Mouse (Mus musculus) MN1 (cell line): ENCODE results near the gene Capns1.
"Not testable (repeated sequence)": the region's sequence is repeated elsewhere in the genome, so short reads cannot be mapped to it uniquely, and the experiment has no call there.

Experiments used
- DNase-seq: peaks from one replicate; pipeline ENCODE4 v3.0.0-alpha.2; 2016; ENCODE audit warnings: low spot score

Gene Capns1

GRCm38 (mm10) chr7:30202895-30203690 is 4.5 kb upstream of the Capns1 start:
- no peak for DNase-seq

DNA sequence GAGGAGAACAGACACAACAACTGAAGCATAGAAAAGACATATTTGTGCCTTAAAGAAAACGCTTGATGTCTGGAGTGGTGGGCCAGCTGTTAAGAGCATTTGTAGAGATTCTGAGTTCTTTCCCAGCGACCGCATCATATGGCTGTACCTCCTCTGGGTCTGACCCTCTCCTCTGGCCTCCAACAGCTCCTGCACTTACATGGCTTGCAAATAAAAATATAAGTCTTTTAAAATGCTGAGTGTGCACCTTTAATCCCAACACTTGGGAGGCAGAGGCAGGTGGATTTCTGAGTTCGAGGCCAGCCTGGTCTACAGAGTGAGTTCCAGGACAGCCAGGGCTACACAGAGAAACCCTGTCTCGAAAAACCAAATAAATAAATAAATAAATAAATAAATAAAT is 2.0 kb upstream of the Capns1 start:
- not testable (repeated sequence) for DNase-seq

- DNase-seq: no peak
Observed at GRCm38 (mm10) chr7:30200200-30200599, 1.6 kb upstream of the Capns1 start.

GRCm38 (mm10) chr7:30199498-30200139 is 1.0 kb upstream of the Capns1 start:
- DNase-seq: no peak

DNA sequence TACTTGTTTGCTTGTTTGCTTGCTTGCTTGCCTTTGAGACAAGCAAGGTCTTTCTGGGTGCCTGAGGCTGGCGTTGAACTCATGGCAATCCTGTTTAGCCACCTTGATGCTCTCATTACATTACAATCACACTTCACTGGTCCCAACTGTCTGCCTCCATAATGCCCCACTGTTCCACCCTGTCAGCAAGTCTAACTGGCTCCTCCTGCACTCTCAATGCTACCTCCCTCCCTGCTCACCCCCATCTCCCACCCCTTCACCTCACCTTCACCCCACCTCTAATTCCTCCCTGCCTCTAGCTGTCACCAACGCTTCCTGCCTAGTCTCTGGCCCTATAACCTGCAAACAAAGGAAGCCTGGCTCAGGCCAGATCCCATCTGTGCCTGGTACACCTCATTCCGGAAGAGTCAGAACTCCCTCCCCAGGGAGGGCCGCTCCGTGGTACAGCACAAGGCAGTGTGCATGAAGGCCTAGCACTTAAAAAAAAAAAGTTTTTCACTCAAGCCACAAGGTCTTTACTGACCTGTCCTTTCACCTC is 950 bp downstream of the Capns1 start:
- DNase-seq: no peak

DNA sequence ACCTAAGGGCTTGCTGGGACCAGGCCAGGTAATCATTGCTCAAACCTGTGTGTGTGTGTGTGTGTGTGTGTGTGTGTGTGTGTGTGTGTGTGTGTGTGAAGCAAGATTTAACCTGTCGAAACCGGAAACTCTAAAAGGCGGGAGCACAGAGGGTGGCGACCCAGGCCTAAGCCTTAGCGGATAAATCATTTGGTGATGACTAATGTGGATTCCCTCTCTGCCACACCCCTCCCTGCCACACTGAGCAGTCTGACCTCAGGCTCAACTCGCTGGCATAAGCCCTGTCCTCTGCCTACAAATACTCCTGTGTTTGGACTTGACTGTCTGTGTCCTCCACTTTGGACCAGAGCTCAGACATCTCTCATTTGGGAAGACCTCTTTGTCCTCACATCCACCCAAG is 2.4 kb downstream of the Capns1 start:
- DNase-seq: peak; percentile 61

DNA sequence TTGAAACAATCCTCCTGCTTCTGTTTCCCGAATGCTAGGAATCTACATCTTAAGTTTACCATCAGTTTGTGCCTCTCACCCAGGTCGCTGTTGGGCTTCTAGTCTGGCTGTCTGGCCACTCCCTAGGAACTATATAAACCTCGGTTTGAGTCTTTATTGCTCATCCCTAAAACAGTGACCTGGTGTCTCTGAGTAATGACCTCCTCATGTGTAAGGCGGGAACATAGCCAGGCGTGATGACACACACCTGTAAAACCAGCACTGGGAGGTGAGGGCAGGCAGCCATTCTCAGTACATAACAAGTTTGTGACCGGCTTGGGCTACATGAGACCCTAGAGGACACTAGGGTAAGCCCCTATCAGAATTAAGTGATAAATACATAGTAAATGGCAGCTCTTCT is 3.1 kb downstream of the Capns1 start:
- no peak for DNase-seq

DNA sequence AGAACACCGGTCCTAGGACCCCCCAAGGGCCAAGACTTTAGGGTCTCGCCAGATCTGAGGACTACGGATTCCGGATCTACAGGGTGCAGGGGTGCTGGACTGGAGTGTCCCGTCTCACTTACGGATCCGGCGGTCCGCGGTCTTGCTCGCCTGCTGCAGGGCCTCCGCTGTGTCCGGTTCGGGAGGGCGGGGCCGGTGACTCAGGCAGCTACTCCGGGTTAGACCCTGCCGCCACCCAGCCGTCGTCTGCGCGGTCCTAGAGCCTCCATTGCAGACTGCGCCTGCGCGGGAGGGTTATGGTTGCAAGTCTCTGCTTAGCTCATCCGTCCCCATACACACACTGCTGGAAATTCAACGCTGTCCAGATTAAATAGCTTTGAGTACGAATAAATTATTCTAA is 3.7 kb downstream of the Capns1 start:
- peak; percentile 96 for DNase-seq

GRCm38 (mm10) chr7:30194101-30194831 is 4.3 kb downstream of the Capns1 start:
- peak; percentile 49 for DNase-seq

GRCm38 (mm10) chr7:30193581-30194100 is 5.0 kb downstream of the Capns1 start:
- peak; percentile 79 for DNase-seq

- DNase-seq: no peak
Observed at GRCm38 (mm10) chr7:30193013-30193412, 5.6 kb downstream of the Capns1 start.

DNA sequence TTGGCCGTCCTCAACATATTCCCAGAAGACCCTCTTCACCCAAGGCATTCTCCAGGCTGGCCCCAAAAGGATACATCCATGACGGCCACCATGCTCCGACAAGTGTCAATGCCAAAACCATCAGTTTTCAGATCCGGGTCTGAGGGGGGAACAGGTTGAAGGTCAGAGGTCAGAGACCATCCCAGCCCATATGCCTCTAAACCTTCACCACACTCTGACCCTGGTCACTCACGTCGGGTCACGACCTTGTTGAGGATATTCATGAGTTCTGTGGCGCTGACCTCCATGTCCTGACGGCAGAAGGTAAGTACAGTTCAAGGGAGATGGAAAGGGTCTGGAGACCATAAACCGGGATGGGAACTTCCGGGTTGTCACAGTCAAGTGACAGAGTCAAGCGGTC is 6.5 kb downstream of the Capns1 start:
- no peak for DNase-seq

GRCm38 (mm10) chr7:30189116-30189491 is 9.5 kb downstream of the Capns1 start:
- no peak for DNase-seq

DNA sequence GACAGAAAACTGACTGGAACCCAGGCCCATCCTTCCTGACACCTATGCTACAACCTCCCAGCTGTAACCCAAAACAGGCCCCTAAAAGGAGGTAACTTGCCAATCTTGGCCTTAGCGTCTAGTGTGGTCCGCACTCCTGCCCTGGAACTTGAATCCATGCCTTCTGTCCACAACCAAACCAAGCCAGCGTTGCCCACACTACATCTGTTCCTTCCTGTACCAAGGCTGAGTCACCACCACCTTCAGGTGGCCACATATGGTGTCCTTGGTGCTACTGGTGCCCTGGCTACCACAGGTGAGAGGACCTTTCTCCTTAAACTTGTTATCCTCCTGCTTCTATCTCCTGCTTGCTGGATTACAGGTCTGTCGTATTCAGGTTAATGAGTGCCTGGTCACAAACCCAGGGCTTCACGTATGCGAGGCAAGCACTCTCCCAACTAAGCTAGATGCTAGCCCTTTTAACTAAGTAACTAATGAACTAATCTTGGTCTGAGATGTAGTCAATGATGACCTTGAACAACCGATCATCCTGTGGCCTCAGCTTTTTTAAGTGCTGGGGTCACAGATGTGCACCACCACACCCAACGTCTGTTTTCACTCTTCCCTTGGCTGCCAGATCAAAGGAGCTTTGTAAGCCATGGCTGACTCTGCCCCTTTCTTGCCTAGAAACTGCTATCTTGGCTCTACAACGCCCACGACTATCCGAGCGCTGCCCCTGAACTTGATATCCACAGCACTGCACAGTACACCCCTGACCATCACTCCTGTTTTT is 10.1 kb downstream of the Capns1 start:
- no peak for DNase-seq

DNA sequence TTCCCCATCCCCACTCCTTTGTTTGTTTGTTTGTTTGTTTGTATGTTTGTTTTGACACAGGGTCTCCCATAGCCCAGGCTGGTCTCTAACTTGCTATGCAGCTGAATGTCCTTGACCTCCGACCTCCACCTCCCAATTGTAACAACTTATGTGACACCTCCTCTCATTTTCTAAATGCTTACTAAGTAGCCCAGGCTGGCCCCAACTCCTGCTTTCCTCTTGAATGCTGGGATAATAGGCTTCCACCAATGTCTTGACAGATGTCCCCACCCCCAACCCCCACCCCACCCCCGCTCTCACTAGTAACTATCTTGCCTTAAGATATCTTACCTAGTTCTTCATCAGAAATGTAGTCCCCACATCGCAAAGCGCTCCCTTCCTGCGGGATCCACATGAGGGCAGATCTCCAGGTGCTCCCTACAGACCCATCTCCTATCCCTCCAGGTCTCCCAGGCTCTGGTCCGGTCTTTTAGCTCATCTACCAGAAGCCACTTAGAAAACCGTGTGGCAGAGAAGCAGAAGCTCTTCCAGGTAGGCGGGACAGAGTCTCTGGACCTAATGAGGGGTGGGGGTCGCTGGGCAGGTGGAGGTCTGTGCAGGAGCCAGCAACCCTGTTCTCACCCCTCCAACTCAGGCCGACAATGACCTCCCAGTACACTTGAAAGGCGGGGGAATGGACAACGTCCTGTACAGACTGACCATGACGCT is 13.8 kb downstream of the Capns1 start:
- no peak for DNase-seq

DNA sequence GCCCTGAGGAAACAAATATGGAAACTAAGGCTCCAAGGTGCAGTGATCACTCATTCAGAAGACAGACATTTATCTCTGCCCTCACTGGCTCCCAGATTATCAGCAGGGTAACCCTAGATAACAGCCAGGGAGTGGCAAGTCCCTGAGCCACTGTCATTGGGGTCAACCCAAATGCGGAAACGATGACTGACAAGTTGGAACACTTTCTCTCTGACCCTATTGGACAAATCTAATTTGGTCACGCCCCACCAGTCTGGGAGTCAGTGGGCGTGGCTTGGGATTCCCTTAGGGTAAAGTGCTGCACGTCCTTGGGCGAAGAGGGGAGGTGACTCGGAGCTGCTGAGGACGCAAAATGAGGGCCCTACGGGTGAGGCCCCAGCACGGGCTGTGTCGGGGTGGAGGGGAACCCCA is 14.7 kb downstream of the Capns1 start, which contains the start of gene Cox7a1:
Gene Cox7a1 (plus strand): TSS at position 266 of the 411 bp plus-strand sequence.
- peak; percentile 81 for DNase-seq

GRCm38 (mm10) chr7:30183189-30183588 is 15.4 kb downstream of the Capns1 start:
- DNase-seq: not testable (repeated sequence)

- not testable (repeated sequence) for DNase-seq
Observed at GRCm38 (mm10) chr7:30181929-30182328, 16.7 kb downstream of the Capns1 start.

- DNase-seq: peak; percentile 75
Observed at GRCm38 (mm10) chr7:30181308-30181707, 17.3 kb downstream of the Capns1 start.

GRCm38 (mm10) chr7:30178256-30178655 is 20.4 kb downstream of the Capns1 start:
- DNase-seq: no peak

GRCm38 (mm10) chr7:30176474-30176873 is 22.1 kb downstream of the Capns1 start:
- no peak for DNase-seq
